Comparison of ENCODE assay signal across 8 mouse cellular contexts in genomic region chr5:104048139-104048538, GRCm38 (mm10). TPM values are rescaled to one million over a fixed set of nuclear protein-coding genes. Genes with fewer than 3 reads are reported as not detected.
A peak's percentile ranks its signal among the peaks of the same experiment; 100 is the strongest.
DNase-seq lines count a peak whose midpoint lies in the region; ATAC-seq and TF ChIP-seq lines count a peak whose summit lies in the region.

No protein-coding gene starts in this region.

- H3K4me3 ChIP-seq in gastrocnemius, adult 2 months: peak overlapping the region; percentile 97
- H3K4me3 ChIP-seq in MEL (ENCODE audit: control insufficient read depth in 1 of 2, insufficient read depth in 1 of 2, low read depth in 2 of 2, low read length in 2 of 2): peak overlapping the region; percentile 92 to 95
- no peak overlapping the region for H3K4me3 ChIP-seq in forebrain, embryonic 16.5 days (replicated peaks; ENCODE audit: low read length)
- H3K4me3 ChIP-seq in macrophage (ENCODE audit: inconsistent target): peak overlapping the region; percentile 89

- TF ChIP-seq CTCF in gastrocnemius, adult 2 months (IDR thresholded peaks at IDR 0.05): no peak
- TF ChIP-seq CTCF in MEL (IDR thresholded peaks at IDR 0.05 in 2 of 3, conservative IDR thresholded peaks at IDR 0.05 in 1 of 3; ENCODE audit: control insufficient read depth in 1 of 3, insufficient read depth in 1 of 3, low read depth in 2 of 3, low read length in 3 of 3, poor library complexity in 1 of 3, severe bottlenecking in 1 of 3): peak in 1 of 3 experiments; percentile 22; a peak in 2 of 6 replicates

- H3K36me3 ChIP-seq in MEL (ENCODE audit: control insufficient read depth in 1 of 2, insufficient read depth in 2 of 2, low read length in 2 of 2) (peaks cover 6 to 33% of the 10 kb centered on the region in 2 experiments), macrophage (ENCODE audit: inconsistent target) (peaks cover 31% of the 10 kb centered on the region)
- H3K36me3 ChIP-seq in forebrain, embryonic 16.5 days (ENCODE audit: control insufficient read depth, insufficient read depth): peaks cover 11% of the 10 kb centered on the region

- 49% methylated on average over 4 of the region's 4 CpGs for WGBS in forebrain, embryonic 16.5 days
- WGBS in macrophage (ENCODE audit: missing documents): 41% methylated on average over 4 of the region's 4 CpGs

- H3K9ac ChIP-seq in MEL (ENCODE audit: control insufficient read depth, low read depth, low read length, poor library complexity, severe bottlenecking): peak overlapping the region; percentile 80
- H3K9ac ChIP-seq in forebrain, embryonic 16.5 days (replicated peaks; ENCODE audit: low read depth, low read length): no peak overlapping the region

- no peak for TF ChIP-seq POLR2A in MEL (IDR thresholded peaks at IDR 0.05; ENCODE audit: control insufficient read depth in 1 of 2, insufficient read depth in 1 of 2, low read depth in 1 of 2, low read length in 2 of 2, poor library complexity in 1 of 2)

- H3K79me2 ChIP-seq in MEL (ENCODE audit: control insufficient read depth, insufficient read depth, low read length, poor library complexity): peaks cover 16% of the 10 kb centered on the region
- peaks cover 47% of the 10 kb centered on the region for H3K79me2 ChIP-seq in macrophage (ENCODE audit: inconsistent target)

- H3K27ac ChIP-seq in gastrocnemius, adult 2 months: peak overlapping the region; percentile 95
- H3K27ac ChIP-seq in MEL (ENCODE audit: control insufficient read depth, low read depth, low read length) (peak overlapping the region; percentile 88), macrophage (peak overlapping the region; percentile 73)
- no peak overlapping the region for H3K27ac ChIP-seq in forebrain, embryonic 16.5 days (ENCODE audit: low read length)

- H3K9me3 ChIP-seq in MEL (replicated peaks; ENCODE audit: insufficient read depth, low read length): no peaks in the 10 kb centered on the region
- no peaks in the 10 kb centered on the region for H3K9me3 ChIP-seq in forebrain, embryonic 16.5 days (ENCODE audit: control insufficient read depth, low read length)

- peaks cover 9 to 28% of the 10 kb centered on the region in 2 experiments for H3K4me1 ChIP-seq in MEL (ENCODE audit: control insufficient read depth in 1 of 2, insufficient read depth in 2 of 2, low read length in 2 of 2)
- H3K4me1 ChIP-seq in forebrain, embryonic 16.5 days (replicated peaks; ENCODE audit: control insufficient read depth, insufficient read depth, low read length): peaks cover 15% of the 10 kb centered on the region

- H3K27me3 ChIP-seq in MEL (ENCODE audit: control insufficient read depth in 1 of 2, insufficient read depth in 2 of 2, low read length in 2 of 2): no peaks in the 10 kb centered on the region
- H3K27me3 ChIP-seq in forebrain, embryonic 16.5 days (replicated peaks; ENCODE audit: control insufficient read depth, insufficient read depth, low read length): no peaks in the 10 kb centered on the region

- intact Hi-C loops in gastrocnemius, adult 2 months (cut with DNase I): loop anchor here (5.0 kb wide), 1 partner anchor 36 kb away; no protein-coding TSS in a partner anchor
- intact Hi-C loops in gastrocnemius, postnatal 14 days (cut with DNase I; ENCODE audit: low total_unique reads): no loop called here

- TF ChIP-seq RAD21 in MEL (IDR thresholded peaks at IDR 0.05; ENCODE audit: low read depth, low read length): no peak; the same call in 1 of the 2 replicates

- no peak for DNase-seq in gastrocnemius, adult 2 months
- DNase-seq in gastrocnemius, postnatal 14 days: no peak
- peak; percentile 47 for DNase-seq in MEL (ENCODE audit: low read depth, low spot score)
- no peak for DNase-seq in cerebellum, adult 11-12 months
- no peak for DNase-seq in right cerebral cortex, postnatal 25 days
- DNase-seq in gastrocnemius, adult 8-10 months (ENCODE audit: low spot score in 2 of 2): no peak

- peak overlapping the region; percentile 70 for H3K4me2 ChIP-seq in forebrain, embryonic 16.5 days (ENCODE audit: low read length)

- no peak for ATAC-seq in forebrain, embryonic 16.5 days

- peak in 1 of 2 experiments; percentile 64; a peak in 3 of 4 replicates for TF ChIP-seq EP300 in MEL (IDR thresholded peaks at IDR 0.05; ENCODE audit: low read depth in 1 of 2, low read length in 2 of 2)

TF ChIP-seq in MEL, 35 proteins besides CTCF, POLR2A, EP300 and RAD21:
- TF ChIP-seq CHD1 (IDR thresholded peaks at IDR 0.05; ENCODE audit: low read depth, low read length) (no peak), TBP (IDR thresholded peaks at IDR 0.05; ENCODE audit: low read depth, low read length) (peak; percentile 56; the same call in 1 of the 2 replicates), ZMIZ1 (IDR thresholded peaks at IDR 0.05; ENCODE audit: low read depth, low read length) (peak; percentile 16; the same call in 1 of the 2 replicates), TAL1 (IDR thresholded peaks at IDR 0.05; ENCODE audit: low read length) (peak; percentile 27; the same call in 1 of the 2 replicates), BHLHE40 (IDR thresholded peaks at IDR 0.05; ENCODE audit: borderline replicate concordance, low read depth, low read length) (no peak), TCF12 (IDR thresholded peaks at IDR 0.05; ENCODE audit: low read depth, low read length) (peak; percentile 61; the same call in 1 of the 2 replicates), ZKSCAN1 (IDR thresholded peaks at IDR 0.05; ENCODE audit: low read depth, low read length) (no peak), GATA1 (IDR thresholded peaks at IDR 0.05; ENCODE audit: low read depth, low read length) (peak; percentile 80), SIN3A (IDR thresholded peaks at IDR 0.05; ENCODE audit: low read length) (0 out of 2 replicates have a peak, but pooled peaks have one; percentile 10), NRF1 (IDR thresholded peaks at IDR 0.05; ENCODE audit: insufficient read depth, low read depth, low read length, poor library complexity, severe bottlenecking) (no peak)

RNA-seq across cellular contexts. Expression of gene Nudt9, which starts 2.0 kb away (rescaled TPM):
- 10 to 100 TPM; 62.6 to 68.7 TPM for total RNA-seq in gastrocnemius, adult 2 months (2021)
- 10 to 100 TPM; 52.1 to 53.6 TPM for total RNA-seq in gastrocnemius, postnatal 14 days (2021)
- 83.2 and 102 TPM in 2 replicates for total RNA-seq in MEL (2012; rRNA removed)
- polyA plus RNA-seq in MEL (2012; ENCODE audit: insufficient read depth in 1 of 2, insufficient read length in 2 of 2, low read depth in 1 of 2, low replicate concordance in 2 of 2, missing spikeins in 1 of 2) (100 to 1,000 TPM in 1 of 2 experiments, not detected in 1; 125 TPM), macrophage (2018) (71.3 to 148 TPM (median 96.6 TPM) in 3 replicates)
- polyA plus RNA-seq in forebrain, embryonic 16.5 days (2015; fragmentation: Nextera tagmentation; extraction: Ambion mirVana): 55.9 and 57.8 TPM in 2 replicates
- total RNA-seq in macrophage (2018; cell fraction: chromatin; rRNA removed): 10 to 100 TPM; 13.5 to 86.4 (median 26.6) TPM
- total RNA-seq in macrophage (2018; cell fraction: cytosol; rRNA removed): 100 to 1,000 TPM in 5 of 26 experiments, 10 to 100 TPM in 21; 81.7 to 146 (median 94.2) TPM
- 100 to 1,000 TPM in 2 of 26 experiments, 10 to 100 TPM in 24; 36.6 to 102 (median 50.8) TPM for total RNA-seq in macrophage (2018; cell fraction: nucleus; rRNA removed)
- 10 to 100 TPM; 62.8 to 74.7 (median 69.1) TPM for total RNA-seq in gastrocnemius, adult 8-10 months (2022)

RNA-seq across cellular contexts. Expression of gene Hsd17b11, which starts 26.4 kb away (rescaled TPM):
- total RNA-seq in gastrocnemius, adult 2 months (2021): 1 to 10 TPM; 8.6 to 9.2 TPM
- total RNA-seq in gastrocnemius, postnatal 14 days (2021): 10 to 100 TPM; 13.7 to 14.1 TPM
- 8.7 and 11.2 TPM in 2 replicates for total RNA-seq in MEL (2012; rRNA removed)
- polyA plus RNA-seq in MEL (2012; ENCODE audit: insufficient read depth in 1 of 2, insufficient read length in 2 of 2, low read depth in 1 of 2, low replicate concordance in 2 of 2, missing spikeins in 1 of 2) (10 to 100 TPM in 1 of 2 experiments, not detected in 1; 16.0 TPM), macrophage (2018) (85.0 to 228 TPM (median 171 TPM) in 3 replicates)
- polyA plus RNA-seq in forebrain, embryonic 16.5 days (2015; fragmentation: Nextera tagmentation; extraction: Ambion mirVana): 1.7 and 1.8 TPM in 2 replicates
- 10 to 100 TPM; 10.0 to 38.2 (median 23.9) TPM for total RNA-seq in macrophage (2018; cell fraction: chromatin; rRNA removed)
- 100 to 1,000 TPM in 13 of 26 experiments, 10 to 100 TPM in 13; 75.9 to 162 (median 108) TPM for total RNA-seq in macrophage (2018; cell fraction: cytosol; rRNA removed)
- 100 to 1,000 TPM in 1 of 26 experiments, 10 to 100 TPM in 25; 34.5 to 104 (median 61.7) TPM for total RNA-seq in macrophage (2018; cell fraction: nucleus; rRNA removed)
- total RNA-seq in gastrocnemius, adult 8-10 months (2022): 1 to 10 TPM; 4.8 to 8.4 (median 7.0) TPM

RNA-seq across cellular contexts. Expression of gene Gm17660, which starts 29.3 kb away (rescaled TPM):
- not detected for total RNA-seq in gastrocnemius, adult 2 months (2021)
- total RNA-seq in gastrocnemius, postnatal 14 days (2021): not detected
- not detected in 2 replicates for total RNA-seq in MEL (2012; rRNA removed)
- polyA plus RNA-seq in MEL (2012; ENCODE audit: insufficient read depth in 1 of 2, insufficient read length in 2 of 2, low read depth in 1 of 2, low replicate concordance in 2 of 2, missing spikeins in 1 of 2) (not detected), macrophage (2018) (not detected in 3 replicates)
- not detected in 2 replicates for polyA plus RNA-seq in forebrain, embryonic 16.5 days (2015; fragmentation: Nextera tagmentation; extraction: Ambion mirVana)
- not detected for total RNA-seq in macrophage (2018; cell fraction: chromatin; rRNA removed)
- not detected for total RNA-seq in macrophage (2018; cell fraction: cytosol; rRNA removed)
- not detected for total RNA-seq in macrophage (2018; cell fraction: nucleus; rRNA removed)
- not detected for total RNA-seq in gastrocnemius, adult 8-10 months (2022)
